Mouse (Mus musculus) hindbrain, embryonic 16.5 days (tissue): ENCODE data around the gene Scd2. TPM values are rescaled to one million over a fixed set of nuclear protein-coding genes. Genes with fewer than 3 reads are reported as not detected.
"Not testable (repeated sequence)": the region's sequence is repeated elsewhere in the genome, so short reads cannot be mapped to it uniquely, and the experiment has no call there.

ENCODE experiments used
- ATAC-seq: fragments of 200-750 bp; cut with Nextera tagmentation; 2 replicates; pipeline ENCODE4 v1.8.0; 2017; ENCODE audit warnings: moderate TSS enrichment, moderate library complexity
- H3K27ac ChIP-seq: fragments of 300-500 bp; sonication (generic); 2 replicates; pipeline ENCODE4 v1.5.1; 2014; ENCODE audit warnings: low read depth, mild to moderate bottlenecking, control low read depth, low read length, moderate library complexity
- H3K27me3 ChIP-seq: fragments of 300-500 bp; sonication (generic); replicated peaks from 2 replicates; pipeline ENCODE4 v1.6.1; 2014; ENCODE audit warnings: low read length; ENCODE audit not compliant: control insufficient read depth, insufficient read depth
- H3K36me3 ChIP-seq: fragments of 300-500 bp; sonication (generic); 2 replicates; pipeline ENCODE4 v1.6.1; 2014; ENCODE audit warnings: mild to moderate bottlenecking, low read length, moderate library complexity, mixed read lengths; ENCODE audit not compliant: control insufficient read depth, insufficient read depth
- H3K4me1 ChIP-seq: fragments of 300-500 bp; sonication (generic); 2 replicates; pipeline ENCODE4 v1.6.1; 2014; ENCODE audit warnings: low read depth, low read length; ENCODE audit not compliant: control insufficient read depth, insufficient read depth
- H3K4me2 ChIP-seq: fragments of 300-500 bp; sonication (generic); 2 replicates; pipeline ENCODE4 v1.6.1; 2014; ENCODE audit warnings: mild to moderate bottlenecking, low read length, control low read depth, moderate library complexity
- H3K4me3 ChIP-seq: fragments of 300-500 bp; sonication (generic); 2 replicates; pipeline ENCODE4 v1.5.1; 2014; ENCODE audit warnings: mild to moderate bottlenecking, low read length, control low read depth, moderate library complexity
- H3K9ac ChIP-seq: fragments of 300-500 bp; sonication (generic); 2 replicates; pipeline ENCODE4 v1.6.1; 2014; ENCODE audit warnings: low read depth, mild to moderate bottlenecking, control low read depth, low read length, moderate library complexity
- H3K9me3 ChIP-seq: fragments of 300-500 bp; sonication (generic); 2 replicates; pipeline ENCODE4 v1.6.1; 2014; ENCODE audit warnings: mild to moderate bottlenecking, low read length, moderate library complexity; ENCODE audit not compliant: control insufficient read depth
- WGBS: fragments of 180-500 bp; shearing (Covaris S2); extraction: QIAGEN DNeasy Blood & Tissue Kit; methylation state at CpG from one replicate; pipeline ENCODE4 v1.1.7; 2014; 5-methylcytosine and 5-hydroxymethylcytosine counted together
- polyA plus RNA-seq: library from polyadenylated mRNA; unstranded; fragments of >200 nt; fragmentation: Nextera tagmentation; extraction: Ambion mirVana; gene quantifications from 2 replicates; pipeline ENCODE4 v1.2.1, GENCODE M21; 2015

Scd2 gene
- polyA plus RNA-seq, 1 experiment from 2014 or later, result 290 TPM

DNA sequence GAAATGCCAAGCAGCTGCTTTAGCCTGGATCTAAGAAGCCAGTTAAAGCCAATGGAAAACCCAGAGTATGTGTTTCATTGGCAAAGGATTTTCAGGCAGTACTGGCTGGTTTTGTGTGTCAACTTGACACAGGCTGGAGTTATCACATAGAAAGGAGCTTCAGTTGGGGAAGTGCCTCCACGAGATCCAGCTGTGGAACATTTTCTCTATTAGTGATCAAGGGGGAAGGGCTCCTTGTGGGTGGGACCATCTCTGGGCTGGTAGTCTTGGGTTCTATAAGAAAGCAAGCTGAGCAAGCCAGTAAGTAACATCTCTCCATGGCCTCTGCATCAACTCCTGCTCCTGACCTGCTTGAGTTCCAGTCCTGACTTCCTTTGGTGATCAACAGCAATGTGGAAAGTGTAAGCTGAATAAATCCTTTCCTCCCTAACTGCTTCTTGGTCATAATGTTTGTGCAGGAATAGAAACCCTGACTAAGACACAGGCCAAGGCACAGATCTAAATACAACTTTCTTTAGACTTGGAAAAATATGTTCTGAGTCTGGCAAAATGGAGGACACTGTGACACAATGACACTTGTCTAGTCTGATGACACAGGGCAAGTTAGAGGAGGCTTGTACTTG lies 11.5 kb upstream of the Scd2 start:
- not testable (repeated sequence) for H3K4me2 ChIP-seq, H3K9ac ChIP-seq, H3K27me3 ChIP-seq, H3K27ac ChIP-seq, ATAC-seq, H3K4me3 ChIP-seq, H3K9me3 ChIP-seq, H3K36me3 ChIP-seq
- peaks cover 22% of the 10 kb centered on the region for H3K4me1 ChIP-seq
- WGBS, result 67% methylated on average over 1 of the region's 1 CpGs

DNA sequence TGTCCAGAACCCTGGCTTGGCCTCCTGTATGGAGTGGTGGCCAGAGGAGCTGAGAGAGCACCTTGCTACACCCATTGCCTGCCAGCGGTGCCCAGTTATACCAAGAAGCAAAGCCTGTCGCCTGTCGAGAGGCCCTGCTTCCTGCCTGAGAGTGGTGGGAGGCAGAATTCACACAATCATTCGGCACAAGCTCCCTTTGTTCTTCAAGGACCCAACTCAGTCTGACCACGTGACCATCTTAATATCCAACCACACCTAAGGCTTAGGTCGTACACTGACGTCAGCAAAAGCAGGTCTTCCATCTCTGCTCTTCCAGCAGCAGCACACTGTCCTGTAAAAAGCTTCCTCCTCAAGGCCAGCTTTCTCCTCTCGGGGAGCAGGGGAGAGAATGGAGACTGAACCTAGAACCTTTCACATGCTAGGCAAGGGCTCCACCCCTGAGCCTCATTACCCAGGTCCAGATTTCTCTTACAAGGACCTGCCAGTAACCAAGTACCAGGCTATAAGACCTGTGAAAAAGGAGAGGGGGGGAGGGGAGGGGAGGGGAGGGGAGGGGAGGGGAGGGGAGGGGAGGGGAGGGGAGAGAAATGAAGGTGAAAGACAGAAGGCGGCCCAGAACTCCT lies 10.8 kb upstream of the Scd2 start:
- WGBS, result 37% methylated on average over 9 of the region's 9 CpGs
- no peak overlapping the region for H3K4me3 ChIP-seq
- no peak overlapping the region for H3K4me2 ChIP-seq
- H3K27ac ChIP-seq, result 0 out of 2 replicates have a peak overlapping the region, but pooled peaks have one; percentile 4
- no peaks in the 10 kb centered on the region for H3K27me3 ChIP-seq
- H3K36me3 ChIP-seq, result no peaks in the 10 kb centered on the region
- no peak overlapping the region for H3K9ac ChIP-seq
- ATAC-seq, result no peak
- no peaks in the 10 kb centered on the region for H3K9me3 ChIP-seq
- peaks cover 22% of the 10 kb centered on the region for H3K4me1 ChIP-seq

DNA sequence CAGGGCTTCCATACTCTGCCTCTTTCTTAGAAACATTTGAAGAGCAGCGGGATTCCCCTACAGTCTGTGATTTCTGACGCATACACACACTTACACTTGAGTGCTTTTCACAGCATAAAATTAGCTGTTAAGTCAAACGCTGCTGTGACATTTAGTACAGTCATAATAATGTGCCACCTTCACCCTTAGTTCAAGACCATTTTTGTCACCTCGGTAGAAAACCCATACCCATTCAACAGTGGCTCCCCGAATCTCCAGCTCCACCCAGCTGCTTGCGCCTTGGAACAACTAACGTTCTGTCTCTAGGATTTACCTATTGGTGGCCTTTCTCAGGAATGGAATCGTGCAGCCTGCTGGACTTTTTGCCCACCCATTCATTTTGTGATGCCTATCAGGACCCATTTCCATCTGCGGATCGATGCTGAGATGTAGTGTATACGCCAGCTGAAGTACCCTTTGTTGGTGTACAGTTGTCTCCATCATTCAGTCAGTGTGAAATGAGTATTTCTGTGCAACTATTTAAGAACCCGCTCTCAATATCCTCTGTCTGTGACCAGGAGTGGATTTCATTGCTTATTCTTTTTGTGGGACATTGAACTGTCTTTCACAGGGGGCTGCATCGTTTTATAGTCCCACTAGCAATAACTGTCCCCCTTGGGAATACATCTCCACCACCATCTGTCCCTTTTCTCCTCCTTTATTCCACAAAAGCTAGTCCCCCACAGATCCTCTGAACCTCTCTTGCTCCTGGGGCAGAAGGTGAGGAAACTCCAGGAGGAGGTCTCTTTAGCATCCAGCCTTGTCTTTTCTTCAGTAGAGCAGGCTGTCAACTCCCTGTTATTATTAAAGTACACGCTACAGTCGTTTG lies 10.1 kb upstream of the Scd2 start:
- Histone ChIP-seq H3K4me1 (peaks cover 22% of the 10 kb centered on the region), H3K36me3 (no peaks in the 10 kb centered on the region), H3K9ac (peak overlapping the region; percentile 33; the same call in 1 of the 2 replicates), H3K27ac (peak overlapping the region; percentile 92), H3K4me3 (peak overlapping the region; percentile 49), H3K27me3 (no peaks in the 10 kb centered on the region), H3K4me2 (peak overlapping the region; percentile 74), H3K9me3 (no peaks in the 10 kb centered on the region)
- no peak for ATAC-seq
- 21% methylated on average over 15 of the region's 15 CpGs for WGBS

DNA sequence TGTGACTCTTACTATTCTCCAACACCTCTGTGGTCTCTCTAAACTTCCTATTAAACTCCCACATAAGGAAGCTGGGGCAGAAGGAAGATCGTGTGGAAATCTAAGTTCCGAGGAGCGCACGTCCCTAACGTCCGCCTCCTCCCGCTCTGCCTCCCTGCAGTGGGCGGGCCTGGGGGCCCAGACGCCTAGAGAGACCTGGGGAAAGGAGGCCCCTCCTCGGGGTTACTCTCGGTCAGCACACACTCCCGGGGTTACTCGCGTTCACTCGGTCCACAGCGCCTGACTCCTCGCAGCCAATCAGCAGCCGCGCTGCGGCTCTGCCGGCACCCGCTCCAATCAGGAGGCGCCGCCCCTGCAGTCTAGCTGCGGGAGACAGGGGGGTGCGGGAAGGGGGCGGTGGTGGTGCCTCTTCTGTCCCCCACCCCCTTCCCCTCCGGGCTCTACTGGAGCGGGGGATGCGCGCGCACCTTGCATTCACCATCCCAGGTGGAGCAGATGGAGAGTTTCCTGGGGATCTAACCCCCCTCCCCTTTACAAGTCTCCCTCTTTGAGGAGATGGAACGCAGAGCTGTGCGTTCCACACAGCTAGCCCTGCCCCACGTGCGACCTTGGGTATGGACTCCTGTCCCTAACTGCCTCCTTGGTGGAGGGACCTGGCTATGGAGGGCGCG lies 9.3 kb upstream of the Scd2 start:
- H3K36me3 ChIP-seq, result no peaks in the 10 kb centered on the region
- peak overlapping the region; percentile 68 for H3K9ac ChIP-seq
- ATAC-seq, result peak; percentile 99
- H3K9me3 ChIP-seq, result no peaks in the 10 kb centered on the region
- H3K4me1 ChIP-seq, result peaks cover 22% of the 10 kb centered on the region
- WGBS, result 0% methylated on average over 38 of the region's 38 CpGs
- peak overlapping the region; percentile 74 for H3K4me2 ChIP-seq
- H3K4me3 ChIP-seq, result peak overlapping the region; percentile 49
- peak overlapping the region; percentile 92 for H3K27ac ChIP-seq
- no peaks in the 10 kb centered on the region for H3K27me3 ChIP-seq

DNA sequence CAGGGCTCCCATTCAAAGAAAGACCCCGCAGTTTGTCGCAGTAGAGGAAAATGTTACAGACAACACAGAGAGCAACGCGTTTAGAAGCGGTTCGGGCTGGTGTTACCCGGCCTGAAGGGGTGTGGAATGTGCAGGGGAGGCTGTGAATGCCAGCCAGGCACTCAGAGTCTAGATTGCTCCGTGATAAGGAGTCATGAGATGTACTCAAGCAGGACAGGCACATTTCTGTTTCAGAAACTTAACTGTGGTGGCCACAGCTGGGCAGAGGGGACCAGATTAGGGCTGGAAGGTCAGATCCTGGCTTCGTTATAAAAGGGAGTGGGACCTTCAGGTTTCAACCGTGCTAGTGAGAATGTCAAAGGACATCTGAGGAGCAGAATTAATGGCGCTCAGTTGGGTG lies 8.8 kb upstream of the Scd2 start:
- Histone ChIP-seq H3K4me3 (peak overlapping the region; percentile 49), H3K36me3 (no peaks in the 10 kb centered on the region), H3K27me3 (no peaks in the 10 kb centered on the region), H3K4me2 (peak overlapping the region; percentile 74), H3K4me1 (peaks cover 22% of the 10 kb centered on the region), H3K27ac (peak overlapping the region; percentile 92), H3K9ac (peak overlapping the region; percentile 68), H3K9me3 (no peaks in the 10 kb centered on the region)
- ATAC-seq, result peak; percentile 44; the same call in 1 of the 2 replicates
- 3% methylated on average over 11 of the region's 11 CpGs for WGBS

DNA sequence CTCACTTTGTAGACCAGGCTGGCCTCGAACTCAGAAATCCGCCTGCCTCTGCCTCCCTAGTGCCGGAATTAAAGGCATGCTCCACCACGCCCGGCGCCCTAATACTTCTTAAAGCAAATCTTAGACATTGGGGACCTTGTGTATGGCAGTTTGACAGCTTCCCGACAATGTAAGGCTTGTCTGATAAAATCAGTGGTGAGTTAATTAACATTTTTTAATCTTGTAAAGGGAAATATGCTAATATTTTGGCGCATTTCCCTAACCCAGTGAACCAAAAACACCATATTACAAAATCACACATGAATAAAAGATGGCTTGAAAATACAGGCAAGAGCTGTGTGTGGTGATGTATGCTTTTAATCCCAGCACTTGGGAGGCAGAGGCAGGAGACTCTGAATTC lies 7.9 kb upstream of the Scd2 start:
- no peak for ATAC-seq
- 87% methylated on average over 8 of the region's 8 CpGs for WGBS
- Histone ChIP-seq H3K27ac (no peak overlapping the region), H3K36me3 (no peaks in the 10 kb centered on the region), H3K4me3 (no peak overlapping the region), H3K9ac (no peak overlapping the region), H3K27me3 (no peaks in the 10 kb centered on the region), H3K4me2 (no peak overlapping the region), H3K4me1 (peaks cover 22% of the 10 kb centered on the region), H3K9me3 (no peaks in the 10 kb centered on the region)

DNA sequence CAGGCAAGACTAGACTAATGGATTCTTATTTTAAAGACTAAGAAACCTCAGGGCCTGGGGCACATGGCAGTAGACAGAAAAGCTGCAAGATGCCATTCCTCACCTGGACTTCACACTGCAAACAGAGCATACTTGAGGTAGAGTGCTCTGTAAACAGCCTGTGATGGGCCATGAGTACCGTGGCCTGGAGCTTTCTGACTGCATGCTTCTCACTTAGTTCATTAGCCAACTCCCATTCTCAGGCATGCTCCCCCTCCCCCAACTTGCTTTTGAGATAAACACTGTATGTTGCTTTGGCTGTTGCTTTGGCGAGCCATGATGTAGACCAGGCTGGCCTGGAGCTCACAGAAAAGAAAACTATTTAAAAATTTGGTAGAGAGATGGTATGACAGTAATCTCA lies 7.4 kb upstream of the Scd2 start:
- H3K4me3 ChIP-seq, result no peak overlapping the region

DNA sequence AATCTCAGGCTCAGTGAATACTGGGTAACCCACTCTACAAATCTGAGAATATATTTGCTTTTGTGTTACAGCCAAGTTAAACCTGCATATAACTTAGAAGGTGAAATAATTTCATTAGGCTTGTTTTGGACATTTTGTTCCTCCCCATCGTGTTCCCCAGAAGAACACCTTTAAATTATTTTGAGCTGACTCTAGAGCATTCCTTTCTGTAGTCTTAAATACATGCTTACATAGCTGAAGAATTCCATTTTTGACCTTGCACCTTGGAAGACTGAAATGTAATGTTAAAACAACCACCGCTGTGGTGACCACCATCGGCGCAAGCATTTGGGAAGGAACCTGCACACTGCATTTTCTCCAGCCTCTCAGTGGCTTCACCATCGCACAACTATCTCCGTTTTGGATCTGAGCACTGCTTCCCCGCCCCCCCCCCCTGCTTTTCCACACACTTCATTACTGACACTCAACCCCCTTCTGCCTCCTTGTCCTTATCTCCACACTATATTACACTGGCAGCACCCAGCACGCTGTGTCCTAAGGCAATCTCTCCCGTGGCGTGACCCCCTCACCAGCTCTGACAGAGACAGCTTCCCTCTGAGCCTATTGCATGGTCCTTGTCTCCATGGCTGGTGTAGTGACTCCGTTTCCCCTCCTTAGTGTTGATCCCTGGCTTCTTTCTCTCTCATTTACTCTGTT lies 5.9 kb upstream of the Scd2 start:
- no peaks in the 10 kb centered on the region for H3K9me3 ChIP-seq
- 76% methylated on average over 11 of the region's 11 CpGs for whole genome bisulfite sequencing
- H3K27ac ChIP-seq, result no peak overlapping the region
- H3K36me3 ChIP-seq, result no peaks in the 10 kb centered on the region
- H3K4me3 ChIP-seq, result no peak overlapping the region
- no peak overlapping the region for H3K4me2 ChIP-seq
- ATAC-seq, result no peak
- no peaks in the 10 kb centered on the region for H3K27me3 ChIP-seq
- no peak overlapping the region for H3K9ac ChIP-seq
- peaks cover 24% of the 10 kb centered on the region for H3K4me1 ChIP-seq

More for the DNA sequence above, 7.4 kb upstream of the Scd2 start:
- Histone ChIP-seq H3K36me3 (no peaks in the 10 kb centered on the region), H3K4me2 (no peak overlapping the region), H3K9me3 (no peaks in the 10 kb centered on the region), H3K9ac (no peak overlapping the region), H3K4me1 (peaks cover 19% of the 10 kb centered on the region), H3K27me3 (no peaks in the 10 kb centered on the region), H3K27ac (no peak overlapping the region)
- WGBS, result 66% methylated on average over 2 of the region's 2 CpGs
- ATAC-seq, result no peak
